Mouse (Mus musculus) ES-Bruce4 (cell line): ENCODE data around the gene Tssk6.

Source experiments
- CTCF ChIP-seq: IDR thresholded peaks from one replicate; pipeline ENCODE4 v1.8.1; 2011; ENCODE audit warnings: low read depth, low read length
- POLR2A ChIP-seq: IDR thresholded peaks from one replicate; pipeline ENCODE4 v1.8.1; 2011; ENCODE audit warnings: low read length; ENCODE audit not compliant: insufficient read depth

- TF ChIP-seq CTCF (peak; percentile 85), POLR2A (no peak)
Observed at GRCm38 (mm10) chr8:69893863-69894262, 8.1 kb upstream of the Tssk6 start.
